Mouse (Mus musculus): ENCODE data around the gene Cracr2a.

The Cracr2a gene

GRCm38 (mm10) chr6:127565951-127566732 is 5.0 kb downstream of the Cracr2a start:
- in situ Hi-C loops (cut with MseI, MboI) = no loop called here

GRCm38 (mm10) chr6:127571849-127572550 is 10.9 kb downstream of the Cracr2a start:
- in situ Hi-C loops (cut with MseI, MboI) = no loop called here

DNA sequence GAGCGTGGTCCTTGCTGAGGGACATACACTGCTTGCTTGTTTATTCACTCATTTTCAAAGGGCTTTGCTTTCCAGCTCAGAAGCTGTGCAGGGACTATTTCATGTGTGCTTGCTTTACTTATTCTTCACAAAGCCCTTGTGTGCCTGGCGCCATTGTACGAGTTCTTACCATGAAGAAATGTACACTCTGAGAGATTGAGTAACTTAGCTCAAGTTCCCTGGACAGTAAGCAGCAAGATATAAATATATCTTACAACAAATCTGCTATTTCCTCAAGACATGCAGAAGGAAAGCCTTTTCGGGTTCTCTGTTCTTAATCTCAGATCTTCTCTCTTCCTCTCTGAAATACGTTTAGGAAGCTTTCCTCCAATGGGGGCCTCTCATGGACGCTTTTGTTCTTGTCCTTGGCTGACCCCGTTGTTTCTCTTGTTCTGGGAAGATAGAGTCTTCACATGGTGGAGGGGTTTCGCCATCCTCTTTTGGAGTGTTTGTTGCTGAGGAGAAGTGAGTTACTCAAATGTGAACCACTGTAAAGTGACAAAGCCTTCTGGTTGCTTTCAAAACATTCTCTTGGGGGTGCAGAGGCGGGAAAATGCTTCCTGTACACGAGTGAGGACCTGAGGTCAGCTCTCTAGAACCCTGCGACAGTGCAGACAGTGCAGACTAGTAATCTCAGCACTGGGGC is 12.8 kb downstream of the Cracr2a start:
- in situ Hi-C loops (cut with MseI, MboI) = no loop called here

- in situ Hi-C loops (cut with MseI, MboI) = no loop called here
These were observed 14.1 kb downstream of the Cracr2a start for GRCm38 (mm10) chr6:127575194-127575593.

DNA sequence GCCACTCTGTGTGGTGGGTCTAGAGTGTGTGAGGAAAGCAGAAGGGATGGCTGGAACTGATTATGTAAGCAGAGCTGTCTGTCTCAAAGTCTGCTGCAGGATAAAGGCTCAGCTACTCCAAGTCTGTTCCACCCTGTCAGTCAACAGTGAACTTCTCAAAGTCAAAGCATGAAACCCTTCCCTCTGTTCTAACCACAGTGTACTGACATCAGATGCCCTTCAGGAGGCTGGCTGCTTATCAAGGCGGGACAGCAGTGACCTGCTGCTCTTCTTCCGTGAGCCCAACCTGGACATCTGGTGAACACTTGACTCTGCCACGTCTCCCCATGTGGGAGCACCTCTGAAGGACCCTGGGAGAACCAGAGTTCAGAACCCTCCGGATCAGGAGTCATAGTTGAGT is 16.6 kb downstream of the Cracr2a start:
- in situ Hi-C loops (cut with MseI, MboI) = no loop called here

- in situ Hi-C loops (cut with MseI, MboI) = no loop called here
These were observed 17.2 kb downstream of the Cracr2a start for GRCm38 (mm10) chr6:127578316-127578715.

GRCm38 (mm10) chr6:127578810-127579209 is 17.7 kb downstream of the Cracr2a start:
- in situ Hi-C loops (cut with MseI, MboI) = no loop called here

DNA sequence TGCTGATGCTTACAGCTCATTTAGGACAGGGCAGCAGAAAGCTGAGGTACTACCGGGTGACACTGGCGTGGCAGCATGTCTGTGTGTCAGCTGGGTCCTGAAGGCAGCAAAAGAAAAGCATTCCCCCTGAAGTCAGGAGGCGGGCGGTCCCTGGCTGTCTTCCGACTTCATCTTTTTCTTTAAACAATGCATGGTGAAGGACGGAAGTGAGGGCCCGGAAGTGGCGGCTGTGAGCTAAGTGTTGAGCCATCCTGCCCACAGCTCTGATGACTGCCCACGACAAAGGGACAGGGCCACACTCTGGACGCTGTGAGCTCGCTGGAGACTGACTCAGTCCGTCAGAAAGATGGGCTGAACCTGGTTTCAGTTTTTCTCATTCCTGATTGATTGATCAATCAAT is 20.8 kb downstream of the Cracr2a start:
- in situ Hi-C loops (cut with MseI, MboI) = no loop called here

DNA sequence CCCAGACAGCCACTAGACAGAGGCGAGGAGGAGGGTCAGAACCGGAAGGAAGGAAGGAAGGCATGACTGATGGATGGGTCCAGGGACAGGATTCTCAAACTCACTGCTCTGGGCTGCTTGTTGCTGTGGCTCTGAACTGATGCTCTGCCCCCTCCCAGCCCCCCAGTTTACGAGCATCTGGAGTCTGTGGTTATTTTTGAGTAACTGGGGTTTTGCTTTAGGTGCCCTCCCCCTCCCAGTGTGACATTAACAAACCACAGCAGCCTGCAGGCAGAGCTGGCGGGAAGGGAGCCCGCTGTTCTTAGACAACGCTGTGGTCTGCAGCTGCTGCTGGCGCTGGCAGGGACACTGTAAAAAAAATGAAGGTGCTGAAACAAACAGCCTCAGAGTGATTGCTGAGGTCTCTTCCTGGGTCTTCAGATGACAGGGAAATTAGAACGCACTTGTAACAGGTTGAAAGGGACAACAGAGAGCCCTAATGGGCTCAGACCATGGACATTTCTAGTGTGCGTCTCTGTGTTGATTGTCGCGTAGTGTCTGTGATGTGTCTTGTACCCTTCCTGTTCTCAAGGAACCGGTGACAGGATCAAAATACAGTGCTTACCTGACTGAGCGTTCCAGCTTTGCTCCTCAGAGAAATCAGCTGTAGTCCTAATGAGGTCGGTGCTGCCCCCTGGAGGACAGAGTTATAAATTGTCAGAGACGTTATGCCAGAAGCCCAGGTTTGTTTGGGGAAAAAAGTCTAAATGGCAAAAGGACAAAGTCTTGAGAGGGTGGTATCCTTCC is 21.4 kb downstream of the Cracr2a start:
- in situ Hi-C loops (cut with MseI, MboI) = no loop called here

DNA sequence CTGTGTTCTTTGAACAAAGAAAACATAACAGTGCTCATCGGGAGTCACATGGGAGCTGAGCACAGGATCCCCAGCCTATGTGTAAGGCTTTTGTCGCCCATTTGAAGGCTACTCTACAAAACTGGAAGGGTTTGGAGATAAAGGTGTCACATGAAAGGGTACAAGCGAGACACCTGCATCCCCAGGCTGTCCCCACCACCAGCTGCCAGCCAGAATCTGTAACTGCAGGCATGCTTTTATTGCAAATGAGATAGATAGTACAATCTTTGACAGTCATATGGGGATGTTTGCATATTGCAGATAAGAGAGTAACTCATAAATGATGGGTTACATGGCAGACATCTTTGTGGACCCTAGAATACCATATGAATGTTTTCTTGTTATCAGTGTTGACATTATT is 30.3 kb downstream of the Cracr2a start:
- in situ Hi-C loops (cut with MseI, MboI) = no loop called here

GRCm38 (mm10) chr6:127593487-127593886 is 32.3 kb downstream of the Cracr2a start:
- in situ Hi-C loops (cut with MseI, MboI) = no loop called here

DNA sequence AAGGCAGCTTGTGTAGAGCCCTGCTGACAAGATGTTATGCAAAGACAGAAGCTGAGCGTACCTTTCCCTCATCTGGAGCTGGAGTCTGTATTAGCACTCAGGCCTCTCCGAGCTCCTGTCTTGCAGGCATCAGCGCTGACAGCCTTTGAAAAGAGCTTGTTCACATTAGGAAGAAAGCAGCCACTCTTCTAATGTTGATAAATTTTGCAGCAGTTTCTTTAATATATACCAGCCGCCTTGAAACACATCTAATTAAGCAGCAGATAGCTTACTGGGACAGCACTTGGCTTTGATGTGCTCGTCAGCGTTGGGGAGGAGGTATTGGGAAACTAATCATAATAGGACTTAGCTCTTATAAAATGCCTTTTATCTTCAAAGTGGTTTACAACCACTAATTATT is 38.1 kb downstream of the Cracr2a start:
- in situ Hi-C loops (cut with MseI, MboI) = no loop called here

DNA sequence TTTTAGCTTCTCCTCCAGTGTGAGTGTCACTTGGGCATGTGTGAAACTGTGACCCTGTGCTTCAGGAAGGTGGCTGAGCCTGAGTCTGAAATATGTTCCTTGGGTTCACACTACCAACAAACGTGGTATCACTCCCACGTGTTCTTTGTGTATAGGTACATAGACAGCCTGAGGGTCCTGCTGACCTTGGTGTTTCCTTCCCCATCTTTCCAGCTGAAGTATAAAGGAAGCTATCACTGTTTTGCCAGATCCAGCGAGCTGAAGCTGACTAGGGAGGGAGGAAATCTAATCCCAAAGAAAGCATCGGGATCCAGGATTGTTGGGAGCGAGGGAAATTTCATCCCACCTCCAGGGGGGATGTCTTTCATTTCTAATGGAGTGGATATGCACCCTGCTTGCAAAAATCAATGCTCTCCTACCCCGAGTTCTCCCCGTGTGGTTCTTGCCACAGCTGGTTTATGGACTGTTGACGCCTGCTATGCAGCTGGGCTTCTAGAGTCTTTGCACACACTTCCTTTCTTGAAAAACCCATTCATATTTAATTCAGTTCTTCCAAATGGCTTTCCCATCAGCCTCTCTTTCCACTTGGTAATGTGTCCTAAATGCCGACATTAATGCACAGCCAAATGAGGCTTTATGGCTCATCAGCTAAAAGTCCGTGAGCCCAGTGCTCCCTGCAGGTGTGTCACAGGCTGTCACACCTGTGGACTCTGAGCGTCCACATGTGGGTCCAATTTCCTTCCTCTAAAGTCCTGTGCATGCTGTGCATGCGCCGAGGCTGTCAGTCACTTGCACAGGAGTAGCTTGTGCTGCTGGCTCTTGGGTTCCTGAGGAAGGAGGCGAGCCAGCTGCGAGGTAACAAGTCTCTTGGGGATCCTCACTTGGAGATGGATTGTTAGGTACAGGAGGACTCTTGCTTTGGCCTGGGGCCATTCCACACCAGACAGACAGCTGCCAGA is 44.2 kb downstream of the Cracr2a start:
- in situ Hi-C loops (cut with MseI, MboI) = no loop called here

DNA sequence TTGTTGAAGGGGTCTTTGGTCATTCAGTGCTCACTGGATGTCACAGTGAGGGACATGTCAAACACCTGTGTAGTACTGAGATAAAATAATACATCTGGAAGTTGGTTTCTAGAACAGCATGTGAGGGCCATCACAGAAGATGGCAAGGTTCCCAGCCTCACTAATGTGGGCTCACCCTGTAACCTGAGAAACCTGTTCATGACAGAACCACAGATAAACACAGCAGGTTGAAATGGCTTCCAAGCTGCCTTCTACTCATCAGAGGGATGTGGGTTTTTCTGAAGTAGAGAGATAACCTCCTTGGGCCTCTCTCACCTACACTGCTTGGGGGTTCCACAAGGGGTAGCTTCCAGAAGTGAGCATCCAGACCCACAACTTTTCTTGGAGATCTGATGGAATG is 48.5 kb downstream of the Cracr2a start:
- in situ Hi-C loops (cut with MseI, MboI) = no loop called here

DNA sequence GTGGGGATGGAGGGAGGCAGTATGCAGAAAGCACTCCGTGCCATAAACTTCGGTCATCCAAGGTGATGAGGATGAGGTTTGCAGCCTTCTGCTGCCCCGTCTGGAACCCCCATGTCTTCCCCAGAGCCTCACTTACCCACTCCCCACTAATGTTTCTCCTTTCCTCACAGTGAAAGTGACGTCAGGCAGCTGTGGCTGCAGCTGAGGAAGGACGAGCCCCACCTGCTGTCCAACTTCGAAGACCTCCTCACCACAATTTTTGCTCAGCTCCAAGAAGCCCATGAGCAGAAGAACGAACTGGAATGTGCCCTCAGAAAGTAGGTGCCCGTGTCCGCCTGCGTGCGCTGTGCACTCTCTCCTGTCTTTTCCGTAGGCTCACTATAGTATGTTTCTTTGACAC is 50.1 kb downstream of the Cracr2a start:
- in situ Hi-C loops (cut with MseI, MboI) = no loop called here

DNA sequence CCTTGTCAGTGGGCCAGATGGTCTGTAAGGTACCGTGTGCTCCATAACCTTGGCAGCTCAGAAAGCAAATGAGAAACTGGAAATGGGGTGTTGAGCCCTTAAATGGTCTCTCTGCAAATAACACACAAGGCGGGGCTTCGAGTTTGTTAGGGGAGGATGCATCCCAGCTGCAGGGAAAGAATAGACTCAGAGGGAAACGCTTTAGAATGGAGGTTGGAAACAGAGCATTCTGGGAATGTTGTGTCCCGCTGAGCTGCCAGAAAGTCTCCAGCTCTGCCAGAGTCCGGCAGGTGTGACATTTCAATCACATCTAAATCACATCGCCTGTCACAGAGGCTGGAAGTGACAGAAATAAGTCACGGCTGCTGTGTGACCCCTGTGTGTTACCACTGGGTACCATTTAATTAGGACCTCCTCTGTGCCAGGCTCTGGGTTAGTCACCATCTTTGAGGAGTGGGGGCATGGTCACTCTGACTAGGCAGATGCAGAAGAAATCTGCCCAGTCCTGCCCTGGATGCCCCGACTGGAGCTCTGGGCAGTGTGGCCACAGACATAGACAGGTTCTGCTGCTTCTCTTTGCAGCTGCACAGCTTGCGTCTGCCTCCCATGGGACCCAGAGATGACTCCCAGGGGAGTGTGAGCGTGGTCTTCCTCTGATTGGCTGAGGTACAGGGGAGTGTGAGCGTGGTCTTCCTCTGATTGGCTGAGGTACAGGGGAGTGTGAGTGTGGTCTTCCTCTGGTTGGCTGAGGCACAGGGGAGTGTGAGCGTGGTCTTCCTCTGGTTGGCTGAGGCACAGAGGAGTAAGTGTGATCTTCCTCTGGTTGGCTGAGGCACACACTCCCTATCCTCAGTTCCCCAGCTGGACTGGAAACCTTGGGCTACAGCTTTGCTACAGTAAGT is 53.2 kb downstream of the Cracr2a start:
- in situ Hi-C loops (cut with MseI, MboI) = no loop called here

DNA sequence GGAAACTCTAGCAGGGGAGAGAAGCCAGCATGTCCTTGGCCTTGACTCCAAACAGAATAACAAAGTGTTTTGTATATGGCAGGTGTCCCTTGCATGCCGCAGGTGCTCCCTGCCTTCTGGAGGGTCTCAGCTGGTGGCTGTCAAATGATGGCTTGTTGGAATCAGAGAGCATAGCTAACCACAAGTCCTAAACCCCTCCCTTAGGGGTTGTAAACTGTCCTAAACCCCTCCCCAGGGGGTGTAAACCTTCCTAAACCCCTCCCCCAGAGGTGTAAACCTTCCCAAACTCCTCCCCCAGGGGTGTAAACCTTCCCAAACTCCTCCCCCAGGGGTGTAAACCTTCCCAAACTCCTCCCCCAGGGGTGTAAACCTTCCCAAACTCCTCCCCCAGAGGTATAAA is 55.5 kb downstream of the Cracr2a start:
- in situ Hi-C loops (cut with MseI, MboI) = no loop called here

- in situ Hi-C loops (cut with MseI, MboI) = no loop called here
These were observed 56.3 kb downstream of the Cracr2a start for GRCm38 (mm10) chr6:127617258-127618025.

- in situ Hi-C loops (cut with MseI, MboI) = no loop called here
These were observed 57.5 kb downstream of the Cracr2a start for GRCm38 (mm10) chr6:127618686-127619085.

Data from mouse trophoblast stem cell (cell line).